Mouse (Mus musculus) kidney, embryonic 14.5 days (tissue): ENCODE data around the gene Olfr750. TPM values are rescaled to one million over a fixed set of nuclear protein-coding genes. Genes with fewer than 3 reads are reported as not detected.

Experiments used
- ATAC-seq: fragments of 200-750 bp; cut with Nextera tagmentation; 2 replicates; pipeline ENCODE4 v1.8.0; 2017; ENCODE audit warnings: moderate number of reproducible peaks, mild to moderate bottlenecking, moderate TSS enrichment, moderate library complexity; ENCODE audit not compliant: low FRiP score, low TSS enrichment
- H3K27ac ChIP-seq: fragments of 300-500 bp; sonication (generic); 2 replicates; pipeline ENCODE4 v1.5.1; 2014; ENCODE audit warnings: low read depth, mild to moderate bottlenecking, low read length, moderate library complexity, mixed read lengths
- H3K27me3 ChIP-seq: fragments of 300-500 bp; sonication (generic); 2 replicates; pipeline ENCODE4 v1.6.1; 2014; ENCODE audit warnings: mild to moderate bottlenecking, low read length; ENCODE audit not compliant: control insufficient read depth, insufficient read depth
- H3K36me3 ChIP-seq: fragments of 300-500 bp; sonication (generic); 2 replicates; pipeline ENCODE4 v1.6.1; 2014; ENCODE audit warnings: low read length, mixed read lengths; ENCODE audit not compliant: control insufficient read depth, insufficient read depth
- H3K4me1 ChIP-seq: fragments of 300-500 bp; sonication (generic); 2 replicates; pipeline ENCODE4 v1.6.1; 2014; ENCODE audit warnings: low read length, mixed read lengths; ENCODE audit not compliant: control insufficient read depth, insufficient read depth
- H3K4me2 ChIP-seq: fragments of 300-500 bp; sonication (generic); replicated peaks from 2 replicates; pipeline ENCODE4 v1.6.1; 2014; ENCODE audit warnings: low read depth, mild to moderate bottlenecking, low read length
- H3K4me3 ChIP-seq: fragments of 300-500 bp; sonication (generic); 2 replicates; pipeline ENCODE4 v1.5.1; 2014; ENCODE audit warnings: mild to moderate bottlenecking, low read length
- H3K9ac ChIP-seq: fragments of 300-500 bp; sonication (generic); 2 replicates; pipeline ENCODE4 v1.6.1; 2014; ENCODE audit warnings: low read depth, mild to moderate bottlenecking, low read length, moderate library complexity
- H3K9me3 ChIP-seq: fragments of 300-500 bp; sonication (generic); 2 replicates; pipeline ENCODE4 v1.6.1; 2016; ENCODE audit warnings: low read length; ENCODE audit not compliant: control insufficient read depth
- WGBS: fragments of 180-500 bp; shearing (Covaris S2); extraction: QIAGEN DNeasy Blood & Tissue Kit; methylation state at CpG from one replicate; pipeline ENCODE4 v1.1.7; 2014; 5-methylcytosine and 5-hydroxymethylcytosine counted together
- polyA plus RNA-seq: library from polyadenylated mRNA; unstranded; fragments of >200 nt; fragmentation: Nextera tagmentation; extraction: Ambion mirVana; gene quantifications from 2 replicates; pipeline ENCODE4 v1.2.1, GENCODE M21; 2014

Gene Olfr750
- polyA plus RNA-seq, 1 experiment from 2014 or later = not detected

DNA sequence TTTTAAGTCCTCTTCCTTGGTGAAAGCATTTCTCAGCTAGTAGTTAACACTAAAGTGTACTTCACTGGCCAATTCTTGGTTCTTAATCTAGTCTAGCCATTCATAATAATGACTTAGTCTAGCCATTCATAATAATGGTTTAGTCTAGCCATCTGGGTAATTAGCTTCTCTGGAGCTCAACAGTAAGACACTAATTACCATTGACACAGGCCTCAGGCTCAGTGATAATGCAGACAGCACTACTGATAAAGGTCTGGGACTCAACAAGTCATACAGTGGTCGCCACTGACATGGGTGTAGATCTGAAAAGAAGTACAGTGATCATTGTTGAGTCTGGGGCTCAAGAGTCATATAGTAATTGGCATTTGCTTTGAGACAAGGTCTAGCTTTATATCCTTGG, 49.4 kb downstream of the Olfr750 start:
- Histone ChIP-seq H3K27me3 (no peaks in the 10 kb centered on the region), H3K9me3 (no peaks in the 10 kb centered on the region), H3K27ac (no peak overlapping the region), H3K9ac (no peak overlapping the region), H3K36me3 (no peaks in the 10 kb centered on the region), H3K4me2 (no peak overlapping the region), H3K4me3 (no peak overlapping the region), H3K4me1 (no peaks in the 10 kb centered on the region)
- WGBS = 89% methylated on average over 1 of the region's 1 CpGs
- no peak for ATAC-seq

DNA sequence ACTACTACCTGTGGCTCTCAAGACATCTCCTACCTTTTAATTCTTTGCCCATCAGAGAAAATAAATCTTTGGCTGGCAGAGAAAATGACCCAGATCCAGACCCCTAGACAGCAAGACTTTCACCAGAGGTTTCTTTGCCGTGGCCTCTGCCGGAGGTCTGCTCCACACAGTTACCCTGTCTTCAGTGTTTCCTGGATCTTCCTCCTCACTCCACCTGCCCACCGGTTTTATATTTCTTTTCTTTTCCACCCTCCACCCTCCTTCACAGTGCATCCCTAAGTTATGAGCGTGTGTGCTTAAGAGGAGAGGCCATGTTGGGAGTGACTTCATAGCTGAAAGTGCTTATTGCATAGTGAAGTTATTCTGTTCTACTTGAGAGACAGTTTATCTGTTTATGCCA, 50.8 kb downstream of the Olfr750 start:
- Histone ChIP-seq H3K9ac (no peak overlapping the region), H3K9me3 (no peaks in the 10 kb centered on the region), H3K27me3 (no peaks in the 10 kb centered on the region), H3K4me1 (no peaks in the 10 kb centered on the region), H3K4me2 (no peak overlapping the region), H3K27ac (no peak overlapping the region), H3K4me3 (no peak overlapping the region), H3K36me3 (no peaks in the 10 kb centered on the region)
- peak; percentile 54; the same call in 1 of the 2 replicates for ATAC-seq
- 45% methylated on average over 4 of the region's 4 CpGs for WGBS

GRCm38 (mm10) chr14:51017256-51017655, 57.0 kb downstream of the Olfr750 start:
- no peak overlapping the region for H3K9ac ChIP-seq
- H3K9me3 ChIP-seq = no peaks in the 10 kb centered on the region
- WGBS = 80% methylated on average over 3 of the region's 3 CpGs
- ATAC-seq = no peak
- H3K36me3 ChIP-seq = no peaks in the 10 kb centered on the region
- no peaks in the 10 kb centered on the region for H3K27me3 ChIP-seq
- no peak overlapping the region for H3K4me3 ChIP-seq
- H3K4me2 ChIP-seq = no peak overlapping the region
- no peak overlapping the region for H3K27ac ChIP-seq
- H3K4me1 ChIP-seq = no peaks in the 10 kb centered on the region

Other genes starting within 250 kb of the Olfr750 start
- gene Tep1, start 203.9 kb downstream of the Olfr750 start, polyA plus RNA-seq = 10.3 and 10.6 TPM in 2 replicates
- 0.11 and 0.20 TPM in 2 replicates for gene Klhl33, start 176.9 kb downstream of the Olfr750 start, polyA plus RNA-seq
- 168 and 198 TPM in 2 replicates for gene Osgep, start 149.5 kb downstream of the Olfr750 start, polyA plus RNA-seq
- 354 and 419 TPM in 2 replicates for gene Apex1, start 149.5 kb downstream of the Olfr750 start, polyA plus RNA-seq
- gene Pip4p1, start 143.6 kb downstream of the Olfr750 start, polyA plus RNA-seq = 40.1 and 63.0 TPM in 2 replicates
- gene Pnp, start 143.4 kb downstream of the Olfr750 start, polyA plus RNA-seq = 80.6 and 83.0 TPM in 2 replicates
- not detected in 2 replicates for gene Gm49342, start 129.9 kb downstream of the Olfr750 start, polyA plus RNA-seq
- gene Pnp2, start 118.4 kb downstream of the Olfr750 start, polyA plus RNA-seq = 0.99 and 1.2 TPM in 2 replicates
- gene Rnase10, start 66.7 kb downstream of the Olfr750 start, polyA plus RNA-seq = not detected in 2 replicates
- 0.35 TPM in 1 of 2 replicates, not detected in the other for gene Rnase9, start 32.6 kb downstream of the Olfr750 start, polyA plus RNA-seq
- 1.1 TPM in 1 of 2 replicates, not detected in the other for gene Rnase11, start 24.3 kb downstream of the Olfr750 start, polyA plus RNA-seq
- gene Rnase12, start 16.8 kb downstream of the Olfr750 start, polyA plus RNA-seq = 16.5 and 18.5 TPM in 2 replicates
- 38.9 and 41.8 TPM in 2 replicates for gene Rnase4, start 16.6 kb upstream of the Olfr750 start, polyA plus RNA-seq
- gene Ang, start 16.7 kb upstream of the Olfr750 start, polyA plus RNA-seq = 6.3 and 9.5 TPM in 2 replicates
- 2.1 and 2.5 TPM in 2 replicates for gene Eddm3b, start 40.0 kb upstream of the Olfr750 start, polyA plus RNA-seq
- 0.38 and 0.49 TPM in 2 replicates for gene Rnase6, start 49.5 kb upstream of the Olfr750 start, polyA plus RNA-seq
- 0.53 and 0.65 TPM in 2 replicates for gene Rnase1, start 72.3 kb upstream of the Olfr750 start, polyA plus RNA-seq
- gene Rnase2b, start 87.8 kb upstream of the Olfr750 start, polyA plus RNA-seq = not detected in 2 replicates
- not detected in 2 replicates for gene Ang2, start 124.7 kb upstream of the Olfr750 start, polyA plus RNA-seq
- gene Ear14, start 129.0 kb upstream of the Olfr750 start, polyA plus RNA-seq = not detected in 2 replicates
- gene Rnase2a, start 181.7 kb upstream of the Olfr750 start, polyA plus RNA-seq = not detected in 2 replicates